Mouse (Mus musculus) E14TG2a.4 (cell line): ENCODE results near the gene Wdr27.
A peak's percentile ranks its signal among the peaks of the same experiment; 100 is the strongest.
"Not testable (repeated sequence)": the region's sequence is repeated elsewhere in the genome, so short reads cannot be mapped to it uniquely, and the experiment has no call there.

Experiments
- H3K27me3 ChIP-seq: 2 replicates; pipeline ENCODE4 v1.6.1; 2014; ENCODE audit warnings: low read length, control low read depth; ENCODE audit not compliant: insufficient read depth
- H3K36me3 ChIP-seq: 2 replicates; pipeline ENCODE4 v1.6.1; 2014; ENCODE audit warnings: low read length, control low read depth; ENCODE audit not compliant: insufficient read depth
- H3K4me1 ChIP-seq: replicated peaks from 2 replicates; pipeline ENCODE4 v1.6.1; 2014; ENCODE audit warnings: low read depth, low read length, control low read depth
- H3K4me3 ChIP-seq: replicated peaks from 2 replicates; pipeline ENCODE4 v1.5.1; 2014; ENCODE audit warnings: mild to moderate bottlenecking, low read length
- H3K9me3 ChIP-seq: 2 replicates; pipeline ENCODE4 v1.6.1; 2014; ENCODE audit warnings: low read length, control low read depth
- CTCF ChIP-seq: conservative IDR thresholded peaks from 2 replicates; pipeline ENCODE4 v1.5.1; 2014; ENCODE audit warnings: low read length
- NANOG ChIP-seq: IDR thresholded peaks from 2 replicates; pipeline ENCODE4 v1.6.1; 2014; ENCODE audit warnings: borderline replicate concordance, low read length, mixed read lengths
- POU5F1 ChIP-seq: IDR thresholded peaks from 2 replicates; pipeline ENCODE4 v1.6.1; 2014; ENCODE audit warnings: low read length, borderline replicate concordance

Wdr27 gene

GRCm38 (mm10) chr17:14909331-14909730 is 33.6 kb downstream of the Wdr27 start:
- H3K36me3 ChIP-seq = no peaks in the 10 kb centered on the region
- H3K9me3 ChIP-seq = no peaks in the 10 kb centered on the region
- H3K4me3 ChIP-seq = no peak overlapping the region
- no peaks in the 10 kb centered on the region for H3K27me3 ChIP-seq
- TF ChIP-seq POU5F1 (no peak), CTCF (no peak), NANOG (no peak)
- peaks cover 6% of the 10 kb centered on the region for H3K4me1 ChIP-seq

GRCm38 (mm10) chr17:14907136-14907535 is 35.8 kb downstream of the Wdr27 start:
- Histone ChIP-seq H3K9me3 (no peaks in the 10 kb centered on the region), H3K27me3 (no peaks in the 10 kb centered on the region), H3K4me3 (no peak overlapping the region), H3K4me1 (peaks cover 6% of the 10 kb centered on the region), H3K36me3 (no peaks in the 10 kb centered on the region)
- no peak for TF ChIP-seq CTCF
- TF ChIP-seq POU5F1 = no peak
- TF ChIP-seq NANOG = no peak

DNA sequence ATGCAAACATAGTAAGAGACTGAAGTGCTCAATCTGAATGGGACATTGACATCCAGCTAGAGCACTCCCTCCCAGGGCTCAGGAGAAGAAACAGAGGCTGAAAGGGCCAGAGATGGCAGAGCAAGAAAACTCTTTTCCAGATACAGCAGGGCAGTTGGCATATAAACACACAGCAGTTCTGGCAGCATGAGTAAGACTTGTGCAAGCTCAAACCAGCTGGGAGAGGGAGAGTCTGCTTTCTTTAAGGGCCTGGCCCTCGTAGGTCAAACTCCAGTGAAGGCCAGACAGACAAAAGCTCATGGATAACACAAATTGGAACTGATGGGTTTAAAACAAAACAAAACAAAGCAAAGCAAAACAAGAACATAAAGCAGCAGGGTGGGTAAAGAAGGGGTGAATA is 36.3 kb downstream of the Wdr27 start:
- no peaks in the 10 kb centered on the region for H3K9me3 ChIP-seq

DNA sequence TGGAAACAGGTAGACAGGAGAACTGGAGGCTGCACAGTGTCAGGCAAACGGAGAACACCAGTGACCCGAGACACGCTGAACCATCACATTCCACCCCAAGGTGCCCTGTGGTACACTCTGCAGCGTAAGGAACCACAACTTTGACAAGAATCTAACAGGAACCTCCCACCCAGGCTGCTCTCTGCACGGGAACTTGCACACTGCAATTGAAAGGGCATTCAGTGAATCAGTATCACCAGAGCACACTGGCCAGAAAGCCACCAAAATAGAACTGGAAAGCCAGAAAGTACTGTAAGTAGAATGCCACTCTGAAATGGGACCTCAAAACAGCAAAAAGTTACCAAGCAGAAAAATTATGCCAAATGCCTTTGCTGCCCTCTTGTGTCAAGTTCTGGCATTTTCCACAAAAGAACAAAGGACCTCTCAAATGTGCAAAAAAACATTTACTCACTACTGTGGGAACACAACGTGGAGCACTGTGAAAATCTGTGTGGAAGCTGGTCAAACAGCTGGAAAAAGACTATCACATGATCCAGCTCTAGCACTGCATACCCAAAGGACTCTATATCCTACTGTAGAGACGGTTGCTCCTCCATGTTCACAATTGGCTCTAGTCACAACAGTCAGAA is 38.2 kb downstream of the Wdr27 start:
- H3K9me3 ChIP-seq = no peaks in the 10 kb centered on the region
- H3K4me3 ChIP-seq = no peak overlapping the region
- peaks cover 4% of the 10 kb centered on the region; the same call in 1 of the 2 replicates for H3K27me3 ChIP-seq
- H3K4me1 ChIP-seq = peaks cover 6% of the 10 kb centered on the region
- H3K36me3 ChIP-seq = no peaks in the 10 kb centered on the region
- peak; percentile 99 for TF ChIP-seq CTCF
- TF ChIP-seq POU5F1 = no peak

More for the DNA sequence above, 36.3 kb downstream of the Wdr27 start:
- Histone ChIP-seq H3K36me3 (no peaks in the 10 kb centered on the region), H3K4me1 (peaks cover 6% of the 10 kb centered on the region), H3K4me3 (no peak overlapping the region), H3K27me3 (peaks cover 4% of the 10 kb centered on the region; the same call in 1 of the 2 replicates)
- no peak for TF ChIP-seq CTCF
- no peak for TF ChIP-seq NANOG
- TF ChIP-seq POU5F1 = no peak

- no peak for TF ChIP-seq NANOG
- TF ChIP-seq POU5F1 = no peak
- TF ChIP-seq CTCF = no peak
- Histone ChIP-seq H3K4me3 (no peak overlapping the region), H3K27me3 (peaks cover 4% of the 10 kb centered on the region; the same call in 1 of the 2 replicates), H3K36me3 (no peaks in the 10 kb centered on the region), H3K9me3 (no peaks in the 10 kb centered on the region), H3K4me1 (peaks cover 6% of the 10 kb centered on the region)
Observed at GRCm38 (mm10) chr17:14904206-14904605, 38.8 kb downstream of the Wdr27 start.

- H3K27me3 ChIP-seq = peaks cover 4% of the 10 kb centered on the region; the same call in 1 of the 2 replicates
- no peak overlapping the region for H3K4me3 ChIP-seq
- H3K4me1 ChIP-seq = peaks cover 6% of the 10 kb centered on the region
- TF ChIP-seq POU5F1 = no peak
- TF ChIP-seq CTCF = no peak
- TF ChIP-seq NANOG = no peak
- no peaks in the 10 kb centered on the region for H3K36me3 ChIP-seq
- H3K9me3 ChIP-seq = no peaks in the 10 kb centered on the region
Observed at GRCm38 (mm10) chr17:14903212-14903611, 39.7 kb downstream of the Wdr27 start.

GRCm38 (mm10) chr17:14898972-14899371 is 44.0 kb downstream of the Wdr27 start:
- no peaks in the 10 kb centered on the region for H3K4me1 ChIP-seq
- no peak for TF ChIP-seq NANOG
- TF ChIP-seq POU5F1 = no peak
- TF ChIP-seq CTCF = no peak
- H3K9me3 ChIP-seq = no peaks in the 10 kb centered on the region
- no peak overlapping the region for H3K4me3 ChIP-seq
- H3K27me3 ChIP-seq = peaks cover 4% of the 10 kb centered on the region; the same call in 1 of the 2 replicates
- no peaks in the 10 kb centered on the region for H3K36me3 ChIP-seq

GRCm38 (mm10) chr17:14895058-14895457 is 47.9 kb downstream of the Wdr27 start:
- not testable (repeated sequence) for H3K4me3 ChIP-seq

GRCm38 (mm10) chr17:14886933-14887332 is 56.0 kb downstream of the Wdr27 start:
- Histone ChIP-seq H3K9me3 (no peaks in the 10 kb centered on the region), H3K36me3 (no peaks in the 10 kb centered on the region), H3K27me3 (0 out of 2 replicates have a peak, but pooled peaks cover 3% of the 10 kb centered on the region), H3K4me1 (no peaks in the 10 kb centered on the region), H3K4me3 (no peak overlapping the region)
- TF ChIP-seq POU5F1 (no peak), CTCF (no peak), NANOG (no peak)

More at GRCm38 (mm10) chr17:14895058-14895457, 47.9 kb downstream of the Wdr27 start:
- H3K36me3 ChIP-seq, H3K27me3 ChIP-seq, H3K4me1 ChIP-seq, H3K9me3 ChIP-seq: not testable (repeated sequence)
